Mouse (Mus musculus) liver, adult 2 months (tissue): ENCODE results near the gene Ccdc163.

Experiments
- CTCF ChIP-seq: fragments of 200-500 bp; IDR thresholded peaks from 2 replicates; pipeline ENCODE4 v1.5.1; 2011; ENCODE audit warnings: low read depth, low read length, control low read depth
- POLR2A ChIP-seq: fragments of 200-500 bp; IDR thresholded peaks from 2 replicates; pipeline ENCODE4 v1.6.1; 2011; ENCODE audit warnings: low read length, control low read depth; ENCODE audit not compliant: insufficient read depth; ENCODE audit errors: extremely low read depth

DNA sequence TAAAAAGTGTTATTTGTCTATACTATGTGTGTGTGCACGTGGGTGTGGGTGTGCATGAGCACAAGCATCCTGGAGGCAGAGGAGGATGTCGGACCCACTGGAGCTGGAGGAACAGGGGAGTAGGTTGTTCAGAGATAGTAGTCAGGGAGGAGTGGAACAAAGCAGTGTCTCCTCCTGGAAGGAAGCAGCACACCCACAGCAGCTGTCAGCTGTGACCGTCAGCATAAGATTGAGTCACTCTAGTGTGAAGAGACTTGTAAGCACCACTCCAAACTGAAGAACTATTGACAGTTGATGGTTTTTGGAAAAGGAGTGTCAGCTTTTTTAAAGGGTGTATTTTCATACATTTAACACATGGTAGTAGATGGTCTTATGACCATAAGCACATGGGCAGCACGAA is 41.7 kb upstream of the Ccdc163 start:
- TF ChIP-seq CTCF (no peak), POLR2A (no peak)
